Mouse (Mus musculus): ENCODE results near the gene Nsrp1. TPM values are rescaled to one million over a fixed set of nuclear protein-coding genes. Genes with fewer than 3 reads are reported as not detected.
"Not testable (repeated sequence)": the region's sequence is repeated elsewhere in the genome, so short reads cannot be mapped to it uniquely, and the experiment has no call there.

The Nsrp1 gene
- total RNA-seq, 2 experiments from 2014 or later: 11.8 to 11.9 TPM

DNA sequence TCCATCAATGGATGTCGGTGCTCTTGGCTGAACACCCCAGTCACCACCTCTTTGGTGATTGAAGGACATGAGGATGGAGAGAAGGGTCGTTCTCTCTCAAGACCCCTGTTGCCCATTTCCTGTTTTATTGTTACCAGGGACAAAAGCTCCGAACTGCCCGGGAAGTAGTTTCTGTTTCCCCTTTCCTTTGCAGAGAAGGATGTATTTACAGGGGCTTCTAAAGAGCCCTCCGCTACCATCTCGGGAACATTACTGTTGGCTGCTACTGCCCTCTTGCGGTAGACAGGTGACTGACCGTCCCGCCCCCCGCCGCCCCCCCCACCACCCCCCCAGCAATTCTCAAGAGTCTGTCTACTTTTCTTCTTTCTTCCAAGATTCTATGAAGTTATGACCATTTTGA lies 15.0 kb upstream of the Nsrp1 start:
- intact Hi-C loops (cut with DNase I): loop anchor here (1.0 to 10.0 kb wide), 2 partner anchors 96 to 372 kb away; partner anchors contain the start of gene Coro6
- H3K4me3 ChIP-seq: peak overlapping the region; percentile 65
- H3K27ac ChIP-seq: no peak overlapping the region
- TF ChIP-seq CTCF (IDR thresholded peaks at IDR 0.05): peak; percentile 76
- DNase-seq: peak; percentile 41

DNA sequence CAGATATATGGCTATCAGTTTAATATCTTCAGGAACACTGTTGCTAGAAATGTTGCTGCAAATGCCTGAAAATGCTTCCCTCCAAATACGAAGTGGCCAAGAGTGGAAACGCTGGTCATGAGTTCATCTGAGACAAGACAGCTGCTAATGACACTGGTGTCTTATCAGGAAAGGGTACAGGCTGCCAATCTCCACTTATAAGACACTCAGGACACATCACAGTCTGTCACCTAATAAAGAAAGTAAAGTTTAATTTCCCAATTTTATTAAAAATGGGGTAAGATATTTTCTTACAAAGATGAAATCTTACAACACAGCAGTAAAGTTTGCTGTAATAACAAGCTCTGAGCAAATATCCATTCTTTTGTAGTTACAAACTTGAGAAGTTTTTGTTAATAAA lies 10.9 kb upstream of the Nsrp1 start:
- Histone ChIP-seq H3K27ac (no peak overlapping the region), H3K4me3 (no peak overlapping the region)
- TF ChIP-seq CTCF (IDR thresholded peaks at IDR 0.05): no peak
- intact Hi-C loops (cut with DNase I): no loop called here
- no peak for DNase-seq

DNA sequence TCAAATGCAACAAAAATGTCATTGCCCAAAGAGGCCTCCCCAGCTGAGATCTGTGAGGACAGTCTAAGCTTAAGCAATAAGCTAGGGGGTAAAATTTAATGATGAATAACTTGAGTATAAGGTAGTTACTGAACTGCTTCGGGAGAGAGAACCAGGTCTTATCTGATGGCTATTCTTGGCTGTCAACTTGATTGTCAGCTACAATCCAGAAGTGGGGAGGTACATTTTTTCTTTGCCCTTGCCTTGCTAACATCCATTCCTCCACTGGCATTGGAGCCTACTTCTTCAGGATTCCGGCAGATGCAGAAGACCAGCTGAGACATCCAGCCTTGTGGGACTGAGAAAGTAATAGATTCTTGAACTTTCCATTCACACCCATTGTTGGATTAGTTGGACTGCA lies 8.8 kb upstream of the Nsrp1 start:
- intact Hi-C loops (cut with DNase I): no loop called here
- DNase-seq: no peak
- H3K4me3 ChIP-seq: no peak overlapping the region
- TF ChIP-seq CTCF (IDR thresholded peaks at IDR 0.05): no peak
- H3K27ac ChIP-seq: no peak overlapping the region

DNA sequence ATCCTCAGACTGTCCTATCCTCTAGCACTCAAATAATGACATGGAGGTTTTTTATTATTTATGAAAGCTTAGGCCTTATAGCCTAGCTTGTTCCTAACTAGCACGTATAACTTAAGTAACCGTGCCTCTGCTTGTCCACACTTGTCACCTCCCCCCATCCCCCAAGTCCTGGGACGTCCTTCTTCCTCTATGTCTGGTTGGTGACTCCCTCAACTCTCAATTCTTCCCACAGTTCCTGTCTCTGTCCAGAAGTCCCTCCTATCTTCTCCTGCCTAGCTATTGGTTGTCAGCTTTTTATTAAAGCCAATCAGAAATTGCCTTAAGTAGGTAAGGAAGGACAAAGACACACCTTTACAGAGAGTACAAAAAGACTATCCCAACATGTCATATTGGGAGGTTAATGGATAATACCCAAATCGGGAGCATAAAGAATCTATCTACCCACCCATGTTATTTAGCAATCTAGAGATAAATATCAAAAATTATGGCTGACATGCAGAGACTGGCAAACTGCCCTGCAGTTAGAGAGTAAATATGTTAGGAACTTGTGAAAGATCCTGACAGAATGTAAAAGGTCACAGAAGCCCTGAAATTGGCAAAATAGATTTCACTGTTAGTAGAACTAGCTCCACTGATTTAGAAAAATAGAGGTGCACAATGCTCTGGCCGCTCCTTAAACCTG lies 5.9 kb upstream of the Nsrp1 start:
- no peak overlapping the region for H3K27ac ChIP-seq
- DNase-seq: no peak
- TF ChIP-seq CTCF (IDR thresholded peaks at IDR 0.05): no peak
- intact Hi-C loops (cut with DNase I): no loop called here
- H3K4me3 ChIP-seq: no peak overlapping the region

DNA sequence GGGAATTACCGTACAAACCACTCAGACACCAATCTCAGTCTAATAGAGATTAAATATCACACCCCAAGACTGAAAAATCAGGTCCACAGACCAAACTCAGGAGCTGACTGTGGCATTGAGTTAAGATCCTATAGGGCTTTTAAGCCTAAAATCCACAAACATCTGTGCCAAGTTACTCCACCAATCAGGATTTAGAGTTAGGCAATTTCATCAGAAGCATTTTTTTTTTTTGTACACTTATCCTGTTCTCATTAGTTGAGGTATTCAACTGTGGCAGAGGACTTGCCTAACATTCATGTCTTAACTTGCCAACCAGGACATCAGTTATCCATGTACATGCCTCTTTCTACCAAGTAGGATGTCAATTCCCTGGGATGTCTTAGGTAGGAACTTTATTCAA lies 1.1 kb upstream of the Nsrp1 start:
- H3K4me3 ChIP-seq: no peak overlapping the region
- no peak for DNase-seq
- H3K27ac ChIP-seq: no peak overlapping the region
- no peak for TF ChIP-seq CTCF (IDR thresholded peaks at IDR 0.05)
- intact Hi-C loops (cut with DNase I): no loop called here

DNA sequence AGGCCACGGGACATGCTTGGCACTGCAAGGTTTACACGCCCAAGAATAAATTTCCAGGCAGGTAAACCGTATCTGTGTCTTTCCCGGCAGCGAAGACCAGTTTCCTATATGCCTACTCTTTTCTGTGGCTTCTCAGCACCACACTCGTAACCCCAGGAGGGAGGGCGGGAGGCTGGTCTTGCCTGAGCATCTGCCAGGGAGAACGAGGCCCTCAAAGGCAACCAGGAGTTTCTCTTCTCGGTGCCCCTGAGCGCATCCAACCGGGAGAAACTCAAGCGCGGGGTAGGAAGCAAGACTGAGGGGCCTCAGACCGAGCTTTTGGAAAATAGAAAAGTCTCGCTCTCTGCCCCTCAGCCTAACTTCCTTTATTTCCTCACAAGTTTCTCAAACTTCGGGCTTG lies 443 bp downstream of the Nsrp1 start:
- intact Hi-C loops (cut with DNase I): no loop called here
- Histone ChIP-seq H3K4me3 (peak overlapping the region; percentile 90), H3K27ac (peak overlapping the region; percentile 95)
- no peak for TF ChIP-seq CTCF (IDR thresholded peaks at IDR 0.05)
- peak; percentile 29 for DNase-seq

DNA sequence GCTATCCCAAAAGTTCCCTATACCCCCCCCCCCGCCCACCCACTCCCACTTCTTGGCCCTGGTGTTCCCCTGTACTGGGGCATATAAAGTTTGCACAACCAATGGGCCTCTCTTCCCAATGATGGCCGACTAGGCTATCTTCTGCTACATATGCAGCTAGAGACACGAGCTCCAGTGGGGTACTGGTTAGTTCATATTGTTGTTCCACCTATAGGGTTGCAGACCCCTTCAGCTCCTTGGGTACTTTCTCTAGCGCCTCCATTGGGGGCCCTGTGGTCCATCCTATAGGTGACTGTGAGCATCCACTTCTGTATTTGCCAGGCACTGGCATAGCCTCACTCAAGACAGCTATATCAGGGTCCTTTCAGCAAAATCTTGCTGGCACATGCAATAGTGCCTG lies 904 bp downstream of the Nsrp1 start:
- DNase-seq; intact Hi-C loops (cut with DNase I): not testable (repeated sequence)
- H3K4me3 ChIP-seq: peak overlapping the region; percentile 90
- H3K27ac ChIP-seq: peak overlapping the region; percentile 95

DNA sequence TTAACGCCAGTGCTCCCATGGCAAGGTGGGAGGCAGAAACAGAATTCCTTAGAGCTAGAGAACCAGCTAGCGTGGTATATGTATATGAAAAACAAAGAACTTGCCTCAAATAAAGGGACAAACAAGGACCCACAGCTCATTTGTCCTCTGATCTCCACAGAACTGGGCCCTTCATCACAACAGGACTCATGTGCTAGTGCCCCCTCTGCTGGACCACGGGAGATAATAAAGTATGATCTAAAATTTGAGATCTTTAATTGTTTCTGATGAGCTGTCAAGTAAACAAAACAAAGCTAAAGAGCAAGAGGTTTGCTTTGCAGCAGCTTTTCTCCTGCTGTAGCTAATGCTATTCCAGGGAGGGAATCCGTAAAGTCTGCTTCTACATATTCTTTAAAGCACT lies 7.5 kb downstream of the Nsrp1 start:
- intact Hi-C loops (cut with DNase I): no loop called here
- TF ChIP-seq CTCF (IDR thresholded peaks at IDR 0.05): peak; percentile 31
- DNase-seq: no peak
- H3K4me3 ChIP-seq: no peak overlapping the region
- H3K27ac ChIP-seq: no peak overlapping the region

DNA sequence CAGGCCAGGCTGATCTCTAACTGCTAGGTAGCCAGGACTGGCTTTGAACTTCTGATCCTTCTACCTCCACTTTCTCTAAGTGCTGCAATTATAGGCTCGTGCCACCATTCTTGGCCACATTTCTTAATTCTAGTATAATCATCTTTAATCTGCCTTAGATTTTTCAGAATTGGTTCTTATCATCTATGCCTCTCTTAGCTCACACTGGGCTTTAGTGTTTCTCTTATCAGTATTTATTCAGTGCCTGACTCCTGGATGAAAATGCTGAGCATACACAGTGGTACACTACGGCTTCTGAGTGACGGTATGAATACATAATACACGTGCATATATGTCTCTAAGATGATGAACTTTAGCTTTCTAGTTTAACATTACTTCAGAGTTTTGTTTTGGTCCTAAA lies 9.4 kb downstream of the Nsrp1 start:
- intact Hi-C loops (cut with DNase I): no loop called here
- Histone ChIP-seq H3K27ac (no peak overlapping the region), H3K4me3 (no peak overlapping the region)
- TF ChIP-seq CTCF (IDR thresholded peaks at IDR 0.05): no peak
- no peak for DNase-seq

DNA sequence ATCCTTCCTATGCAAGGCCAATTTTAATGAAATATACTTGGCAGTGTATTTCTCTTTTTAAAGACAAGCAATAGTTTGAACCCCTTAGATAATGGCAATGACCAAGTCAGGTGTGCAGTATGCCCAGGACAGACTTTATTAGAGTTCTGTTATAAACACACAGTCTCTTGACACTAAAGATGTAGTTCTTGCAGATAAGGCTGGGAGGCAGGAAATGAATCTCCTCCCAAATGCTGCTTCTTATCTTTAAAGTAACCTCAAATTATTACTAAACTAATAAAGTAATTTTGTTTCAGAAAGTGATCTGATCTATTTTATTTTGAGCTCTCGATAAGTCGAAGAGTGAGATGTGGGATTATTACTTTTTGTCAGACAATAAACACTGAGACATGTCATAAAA lies 14.8 kb downstream of the Nsrp1 start:
- Histone ChIP-seq H3K27ac (no peak overlapping the region), H3K4me3 (no peak overlapping the region)
- intact Hi-C loops (cut with DNase I): no loop called here
- TF ChIP-seq CTCF (IDR thresholded peaks at IDR 0.05): no peak
- no peak for DNase-seq

DNA sequence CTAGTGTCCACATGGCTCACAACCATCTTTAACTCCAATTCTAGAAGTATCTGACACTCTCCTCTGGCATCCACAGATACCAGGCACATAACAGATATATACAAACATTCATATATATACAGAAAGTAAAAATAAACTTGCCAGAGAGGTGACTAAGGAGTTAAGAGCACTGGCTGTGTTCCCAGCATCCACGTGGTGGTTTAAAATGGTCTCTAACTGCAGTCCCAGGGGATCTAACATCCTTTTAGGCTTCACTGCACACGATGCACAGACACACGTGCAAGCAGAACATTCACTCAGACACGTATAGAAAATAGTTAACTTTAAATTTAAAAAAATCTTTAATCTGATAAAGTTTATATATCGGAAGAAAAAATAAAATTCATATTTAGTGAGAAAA lies 16.3 kb downstream of the Nsrp1 start:
- intact Hi-C loops (cut with DNase I): no loop called here
- TF ChIP-seq CTCF (IDR thresholded peaks at IDR 0.05): no peak
- no peak overlapping the region for H3K27ac ChIP-seq
- no peak for DNase-seq
- no peak overlapping the region for H3K4me3 ChIP-seq

DNA sequence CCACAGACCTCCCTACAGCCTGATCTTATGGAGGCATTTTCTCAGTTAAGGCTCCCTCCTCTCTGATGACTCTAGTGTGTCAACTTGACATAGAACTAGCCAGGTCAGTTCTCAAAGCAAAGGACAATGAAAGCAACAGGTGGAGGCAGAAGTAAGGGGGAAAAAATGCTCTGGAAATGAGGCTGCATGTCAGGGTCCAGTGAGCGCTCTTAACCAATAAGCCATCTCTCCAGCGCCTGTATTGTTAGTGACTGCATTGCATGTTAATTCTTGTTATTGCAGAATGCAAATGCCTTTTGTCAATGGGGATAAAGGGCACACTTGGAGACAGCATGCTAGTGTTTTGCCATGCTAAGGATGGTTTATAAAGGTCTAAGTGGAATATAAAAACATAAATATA lies 35.4 kb downstream of the Nsrp1 start:
- no peak for DNase-seq
- no peak overlapping the region for H3K27ac ChIP-seq
- no peak overlapping the region for H3K4me3 ChIP-seq
- intact Hi-C loops (cut with DNase I): no loop called here
- no peak for TF ChIP-seq CTCF (IDR thresholded peaks at IDR 0.05)

DNA sequence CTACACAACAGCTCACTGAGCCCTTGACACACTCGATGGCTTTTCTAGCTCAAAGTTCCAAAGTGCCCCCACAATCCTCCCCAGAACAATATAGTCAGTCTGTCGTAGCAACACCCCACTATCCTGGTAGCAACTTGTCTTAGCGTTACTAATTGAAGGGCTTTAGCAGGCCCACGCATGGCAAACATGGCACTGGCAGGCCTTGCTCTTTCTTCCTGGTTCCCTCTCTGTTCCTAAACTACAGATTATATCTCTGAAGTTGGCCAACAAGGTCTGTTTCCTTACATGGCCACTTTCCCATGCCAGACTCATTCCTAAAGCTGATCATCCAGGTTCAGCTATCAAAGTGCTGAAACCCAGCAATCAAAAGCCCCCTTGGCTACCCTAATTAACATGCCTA lies 36.3 kb downstream of the Nsrp1 start:
- no peak for TF ChIP-seq CTCF (IDR thresholded peaks at IDR 0.05)
- DNase-seq: no peak
- Histone ChIP-seq H3K4me3 (no peak overlapping the region), H3K27ac (no peak overlapping the region)
- intact Hi-C loops (cut with DNase I): no loop called here

DNA sequence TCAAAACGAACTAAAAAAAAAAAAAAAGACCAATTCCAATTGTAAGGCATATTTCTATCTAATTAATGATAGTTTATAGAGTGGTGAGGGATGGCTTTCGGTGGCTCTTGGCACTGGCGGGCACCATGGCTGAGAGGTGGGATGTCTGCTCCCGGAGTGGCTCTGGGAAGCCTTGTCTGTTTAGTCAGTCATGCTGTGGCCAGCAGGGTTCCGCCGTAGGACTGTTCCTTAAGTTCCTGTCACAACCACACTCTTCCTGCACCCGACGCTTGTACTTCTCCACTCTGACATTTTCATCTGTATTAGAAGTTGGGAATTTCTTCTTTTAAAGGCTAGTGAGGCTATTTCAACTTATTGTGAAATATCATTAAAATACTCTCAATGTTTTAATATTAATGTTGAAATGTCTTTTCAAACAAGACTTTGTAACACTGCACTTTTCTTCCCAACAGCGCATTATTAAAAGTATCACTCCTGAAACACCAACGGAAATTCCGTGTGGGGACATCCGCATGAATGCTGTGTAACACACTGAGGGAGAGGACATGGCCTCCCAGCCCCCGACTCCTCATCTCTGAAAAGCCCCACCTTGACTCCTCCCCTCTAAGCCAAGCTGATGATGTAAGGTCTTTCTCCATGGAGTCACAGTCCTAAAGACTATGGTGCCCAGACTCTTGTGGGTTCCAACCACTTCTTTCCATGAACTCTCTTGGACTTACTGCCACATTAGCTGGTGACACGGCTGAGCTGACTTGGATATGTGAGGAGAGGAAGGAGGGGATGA lies 46.9 kb downstream of the Nsrp1 start:
- intact Hi-C loops (cut with DNase I): no loop called here
- TF ChIP-seq CTCF (IDR thresholded peaks at IDR 0.05): no peak
- Histone ChIP-seq H3K4me3 (no peak overlapping the region), H3K27ac (no peak overlapping the region)
- DNase-seq: no peak
